Mouse (Mus musculus) heart, embryonic 12.5 days (tissue): ENCODE data around the gene Nek8. TPM values are rescaled to one million over a fixed set of nuclear protein-coding genes. Genes with fewer than 3 reads are reported as not detected.

ENCODE experiments used
- ATAC-seq: fragments of 200-750 bp; cut with Nextera tagmentation; 2 replicates; pipeline ENCODE4 v1.8.0; 2017; ENCODE audit warnings: moderate TSS enrichment, moderate library complexity; ENCODE audit not compliant: insufficient number of reproducible peaks, low FRiP score
- H3K27ac ChIP-seq: fragments of 300-500 bp; sonication (generic); 2 replicates; pipeline ENCODE4 v1.5.1; 2016; ENCODE audit warnings: mild to moderate bottlenecking, moderate library complexity; ENCODE audit not compliant: poor library complexity, severe bottlenecking
- H3K27me3 ChIP-seq: fragments of 300-500 bp; sonication (generic); replicated peaks from 2 replicates; pipeline ENCODE4 v1.6.1; 2016; ENCODE audit warnings: mild to moderate bottlenecking, moderate library complexity
- H3K36me3 ChIP-seq: fragments of 300-500 bp; sonication (generic); 2 replicates; pipeline ENCODE4 v1.6.1; 2016; ENCODE audit warnings: mild to moderate bottlenecking, moderate library complexity
- H3K4me1 ChIP-seq: fragments of 300-500 bp; sonication (generic); replicated peaks from 2 replicates; pipeline ENCODE4 v1.6.1; 2016; ENCODE audit warnings: mild to moderate bottlenecking
- H3K4me2 ChIP-seq: fragments of 300-500 bp; sonication (generic); 2 replicates; pipeline ENCODE4 v1.6.1; 2016; ENCODE audit warnings: mild to moderate bottlenecking, moderate library complexity
- H3K4me3 ChIP-seq: fragments of 300-500 bp; sonication (generic); 2 replicates; pipeline ENCODE4 v1.5.1; 2016; ENCODE audit warnings: mild to moderate bottlenecking
- H3K9ac ChIP-seq: fragments of 300-500 bp; sonication (generic); 2 replicates; pipeline ENCODE4 v1.6.1; 2016; ENCODE audit warnings: mild to moderate bottlenecking, moderate library complexity
- H3K9me3 ChIP-seq: fragments of 300-500 bp; sonication (generic); replicated peaks from 2 replicates; pipeline ENCODE4 v1.6.1; 2016; ENCODE audit warnings: mild to moderate bottlenecking, moderate library complexity
- WGBS: fragments of 180-500 bp; shearing (Covaris S2); methylation state at CpG from one replicate; pipeline ENCODE4 v1.1.7; 2016; 5-methylcytosine and 5-hydroxymethylcytosine counted together
- polyA plus RNA-seq: library from polyadenylated mRNA; unstranded; fragments of >200 nt; fragmentation: Nextera tagmentation; extraction: Ambion mirVana; gene quantifications from 2 replicates; pipeline ENCODE4 v1.2.1, GENCODE M21; 2016

Gene Nek8
- polyA plus RNA-seq, 1 experiment from 2014 or later = 12.1 TPM

GRCm38 (mm10) chr11:78172748-78173383 is 3.6 kb downstream of the Nek8 start:
- Histone ChIP-seq H3K27ac (no peak overlapping the region), H3K27me3 (no peaks in the 10 kb centered on the region), H3K9me3 (no peaks in the 10 kb centered on the region), H3K4me1 (peaks cover 7% of the 10 kb centered on the region), H3K9ac (0 out of 2 replicates have a peak overlapping the region, but pooled peaks have one; percentile 0), H3K4me2 (no peak overlapping the region), H3K36me3 (peaks cover 11% of the 10 kb centered on the region), H3K4me3 (no peak overlapping the region)
- no peak for ATAC-seq
- WGBS = 77% methylated on average over 19 of the region's 19 CpGs

GRCm38 (mm10) chr11:78172034-78172747 is 4.3 kb downstream of the Nek8 start:
- no peak for ATAC-seq
- WGBS = 83% methylated on average over 16 of the region's 16 CpGs
- Histone ChIP-seq H3K9ac (peak overlapping the region; percentile 0; the same call in 1 of the 2 replicates), H3K4me1 (peaks cover 7% of the 10 kb centered on the region; the same call in 1 of the 2 replicates), H3K36me3 (peaks cover 11% of the 10 kb centered on the region), H3K27me3 (no peaks in the 10 kb centered on the region), H3K4me3 (no peak overlapping the region), H3K27ac (no peak overlapping the region), H3K4me2 (no peak overlapping the region), H3K9me3 (no peaks in the 10 kb centered on the region)

DNA sequence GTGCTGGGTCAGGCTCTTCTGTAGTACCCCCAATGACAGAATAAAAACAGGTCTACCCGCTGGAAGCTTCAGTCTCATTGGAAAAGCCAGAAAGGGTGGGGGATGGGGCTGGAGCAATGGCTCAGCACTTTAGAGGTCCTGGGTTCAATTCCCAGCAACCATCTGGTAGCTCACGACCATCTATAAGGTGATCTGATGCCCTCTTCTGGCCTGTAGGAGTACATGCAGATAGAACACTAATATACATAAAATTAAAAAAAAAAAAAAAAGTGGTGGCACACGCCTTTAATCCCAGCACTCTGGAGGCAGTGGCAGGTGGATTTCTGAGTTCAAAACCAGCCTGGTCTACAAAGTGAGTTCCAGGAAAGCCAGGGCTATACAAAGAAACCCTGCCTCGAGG is 5.1 kb downstream of the Nek8 start:
- H3K36me3 ChIP-seq = peaks cover 11% of the 10 kb centered on the region
- no peak overlapping the region for H3K27ac ChIP-seq
- no peak overlapping the region for H3K9ac ChIP-seq
- no peaks in the 10 kb centered on the region for H3K27me3 ChIP-seq
- no peak for ATAC-seq
- H3K9me3 ChIP-seq = no peaks in the 10 kb centered on the region
- H3K4me3 ChIP-seq = no peak overlapping the region
- H3K4me1 ChIP-seq = peaks cover 7% of the 10 kb centered on the region
- 75% methylated on average over 4 of the region's 4 CpGs for WGBS
- H3K4me2 ChIP-seq = no peak overlapping the region

GRCm38 (mm10) chr11:78170306-78170705 is 6.2 kb downstream of the Nek8 start:
- Histone ChIP-seq H3K4me2 (no peak overlapping the region), H3K4me1 (peaks cover 10% of the 10 kb centered on the region), H3K4me3 (no peak overlapping the region), H3K27me3 (no peaks in the 10 kb centered on the region), H3K36me3 (peaks cover 11% of the 10 kb centered on the region), H3K9me3 (no peaks in the 10 kb centered on the region), H3K9ac (no peak overlapping the region), H3K27ac (no peak overlapping the region)
- WGBS = 84% methylated on average over 15 of the region's 15 CpGs
- ATAC-seq = no peak

- no peak overlapping the region for H3K9ac ChIP-seq
- peaks cover 11% of the 10 kb centered on the region for H3K36me3 ChIP-seq
- no peak for ATAC-seq
- 45% methylated on average over 19 of the region's 19 CpGs for WGBS
- no peaks in the 10 kb centered on the region for H3K27me3 ChIP-seq
- peak overlapping the region; percentile 29 for H3K4me2 ChIP-seq
- peaks cover 12% of the 10 kb centered on the region for H3K4me1 ChIP-seq
- no peaks in the 10 kb centered on the region for H3K9me3 ChIP-seq
- H3K27ac ChIP-seq = no peak overlapping the region
- no peak overlapping the region for H3K4me3 ChIP-seq
Measured at GRCm38 (mm10) chr11:78168541-78169468, 7.7 kb downstream of the Nek8 start.

DNA sequence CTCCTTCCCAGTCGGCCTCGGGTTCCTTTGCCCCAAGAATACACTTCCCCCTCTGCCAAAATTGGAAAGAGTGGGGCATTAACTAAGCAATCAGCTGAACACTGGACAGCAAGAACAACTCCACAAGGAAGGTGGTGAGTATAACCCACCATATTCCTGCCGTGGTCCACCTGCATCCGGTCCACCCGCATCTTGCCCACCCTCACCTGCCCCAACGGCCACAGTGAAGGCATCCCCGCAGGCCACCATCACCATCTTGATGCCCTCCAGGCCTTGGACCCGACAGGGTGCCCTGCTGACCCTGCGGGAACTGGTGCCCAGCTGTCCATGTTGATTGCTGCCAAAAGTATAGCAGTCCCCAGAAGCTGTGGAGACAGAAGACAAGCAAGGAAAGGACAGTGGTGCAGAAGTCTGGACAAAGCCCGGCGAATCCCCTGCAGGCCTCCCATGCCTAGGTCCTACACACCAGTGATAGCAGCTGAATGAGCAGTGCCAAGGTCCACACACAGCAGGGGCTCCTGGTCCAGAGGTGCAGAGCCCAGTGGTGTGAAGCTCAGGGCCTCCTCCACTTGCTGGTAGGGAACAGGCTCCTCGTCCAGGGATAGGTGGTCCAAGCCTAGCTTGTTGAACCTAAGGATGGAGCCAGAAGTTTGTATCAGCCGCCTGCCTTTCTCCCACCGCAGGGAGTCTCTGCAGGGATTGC is 9.1 kb downstream of the Nek8 start:
- Histone ChIP-seq H3K4me3 (no peak overlapping the region), H3K4me1 (peaks cover 23% of the 10 kb centered on the region), H3K36me3 (peaks cover 11% of the 10 kb centered on the region), H3K4me2 (no peak overlapping the region), H3K27ac (no peak overlapping the region), H3K27me3 (no peaks in the 10 kb centered on the region), H3K9ac (no peak overlapping the region), H3K9me3 (no peaks in the 10 kb centered on the region)
- ATAC-seq = no peak
- 88% methylated on average over 14 of the region's 14 CpGs for WGBS

GRCm38 (mm10) chr11:78166640-78167039 is 9.8 kb downstream of the Nek8 start:
- Histone ChIP-seq H3K4me2 (no peak overlapping the region), H3K4me3 (no peak overlapping the region), H3K27me3 (no peaks in the 10 kb centered on the region), H3K36me3 (peaks cover 19% of the 10 kb centered on the region), H3K9ac (no peak overlapping the region), H3K4me1 (peaks cover 30% of the 10 kb centered on the region), H3K9me3 (no peaks in the 10 kb centered on the region), H3K27ac (no peak overlapping the region)
- 66% methylated on average over 6 of the region's 6 CpGs for WGBS
- no peak for ATAC-seq

- ATAC-seq = no peak
Measured at GRCm38 (mm10) chr11:78166161-78166560, 10.3 kb downstream of the Nek8 start.

DNA sequence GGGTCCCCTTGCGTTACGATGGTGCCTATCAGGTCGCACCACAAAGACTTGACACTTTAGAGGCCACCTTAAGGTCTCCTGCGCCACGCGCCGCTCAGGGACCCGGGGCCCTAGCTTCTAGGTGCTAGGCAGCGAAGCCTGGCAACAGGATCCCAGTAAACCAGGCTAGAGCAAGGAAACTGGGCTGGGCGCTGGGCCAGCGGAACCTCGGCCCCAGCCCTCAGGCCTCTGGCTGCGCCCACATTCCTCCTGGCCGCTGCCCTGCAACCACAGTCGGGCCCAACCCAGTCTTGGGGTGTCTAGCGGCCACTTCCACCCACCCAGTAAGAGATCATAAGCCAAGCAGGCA is 10.7 kb downstream of the Nek8 start:
- Histone ChIP-seq H3K27me3 (no peaks in the 10 kb centered on the region), H3K36me3 (peaks cover 22% of the 10 kb centered on the region), H3K27ac (peak overlapping the region; percentile 93), H3K4me2 (peak overlapping the region; percentile 81), H3K9ac (peak overlapping the region; percentile 91), H3K4me1 (peaks cover 36% of the 10 kb centered on the region), H3K4me3 (peak overlapping the region; percentile 71), H3K9me3 (no peaks in the 10 kb centered on the region)
- WGBS = 4% methylated on average over 16 of the region's 16 CpGs
- ATAC-seq = peak; percentile 33

More at GRCm38 (mm10) chr11:78166161-78166560, 10.3 kb downstream of the Nek8 start:
- Histone ChIP-seq H3K9ac (peak overlapping the region; percentile 91), H3K4me2 (peak overlapping the region; percentile 81), H3K27me3 (no peaks in the 10 kb centered on the region), H3K4me1 (peaks cover 34% of the 10 kb centered on the region), H3K4me3 (peak overlapping the region; percentile 71), H3K9me3 (no peaks in the 10 kb centered on the region), H3K27ac (peak overlapping the region; percentile 93), H3K36me3 (peaks cover 22% of the 10 kb centered on the region)
- 39% methylated on average over 4 of the region's 4 CpGs for WGBS

DNA sequence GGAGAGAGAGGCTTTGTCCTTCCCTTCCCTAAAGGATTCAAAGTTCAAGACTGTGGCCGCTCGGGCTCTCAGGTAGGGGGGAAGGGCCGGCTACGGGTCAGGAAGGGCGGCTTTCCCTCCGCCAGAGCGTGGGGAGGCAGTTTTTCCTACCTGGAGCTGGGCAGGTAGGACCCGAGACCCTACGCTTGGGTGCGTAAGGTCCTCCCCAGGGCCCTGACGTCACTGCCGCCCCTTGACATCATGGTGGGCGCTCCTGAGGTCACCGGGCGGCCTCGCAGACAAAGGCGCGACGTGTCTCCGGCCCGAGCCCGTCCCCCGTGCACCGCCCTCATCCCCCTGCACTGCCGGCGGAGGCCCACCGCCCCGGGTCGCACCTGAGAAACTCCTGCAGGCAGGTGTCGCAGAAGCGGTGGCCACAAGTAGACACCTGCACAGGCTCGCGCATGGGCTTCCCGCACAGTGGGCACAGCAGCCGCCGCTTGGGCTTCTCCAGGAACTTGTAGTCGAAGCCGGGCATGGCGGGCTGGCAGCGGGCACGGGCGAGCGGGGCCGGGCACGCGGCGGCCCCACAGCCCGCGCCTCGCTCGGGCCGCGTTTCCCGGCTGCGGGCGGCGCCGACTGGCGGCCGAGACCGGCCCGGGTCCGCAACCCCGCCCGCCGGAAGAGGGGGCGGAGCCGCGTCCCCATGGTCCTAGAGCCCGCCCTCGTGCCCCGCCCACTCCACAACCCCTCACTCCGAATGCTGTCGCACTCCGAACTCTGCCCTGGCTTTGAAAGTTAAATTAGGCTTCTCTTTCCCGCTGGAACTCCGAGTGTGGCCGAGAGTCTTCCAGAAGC is 11.3 kb downstream of the Nek8 start, which contains the start of gene Traf4:
Gene Traf4 (minus strand): TSS at position 666 of the 837 bp plus-strand sequence.
- Histone ChIP-seq H3K36me3 (peaks cover 26% of the 10 kb centered on the region), H3K4me2 (peak within 1 kb of the TSS; percentile 81), H3K27ac (peak within 1 kb of the TSS; percentile 93), H3K4me1 (peaks cover 36% of the 10 kb centered on the region), H3K9me3 (no peaks in the 10 kb centered on the region), H3K4me3 (peak within 1 kb of the TSS; percentile 71), H3K27me3 (no peaks in the 10 kb centered on the region), H3K9ac (peak within 1 kb of the TSS; percentile 91)
- WGBS = under 1% methylated on average over 77 of the region's 78 CpGs
- peak; percentile 90 for ATAC-seq
